Mouse (Mus musculus): Measurements from ENCODE around the gene Klrb1f. TPM values are rescaled to one million over a fixed set of nuclear protein-coding genes. Genes with fewer than 3 reads are reported as not detected.
A peak's percentile ranks its signal among the peaks of the same experiment; 100 is the strongest.

Gene Klrb1f
- polyA plus RNA-seq, 1 experiment from 2014 or later: not detected

DNA sequence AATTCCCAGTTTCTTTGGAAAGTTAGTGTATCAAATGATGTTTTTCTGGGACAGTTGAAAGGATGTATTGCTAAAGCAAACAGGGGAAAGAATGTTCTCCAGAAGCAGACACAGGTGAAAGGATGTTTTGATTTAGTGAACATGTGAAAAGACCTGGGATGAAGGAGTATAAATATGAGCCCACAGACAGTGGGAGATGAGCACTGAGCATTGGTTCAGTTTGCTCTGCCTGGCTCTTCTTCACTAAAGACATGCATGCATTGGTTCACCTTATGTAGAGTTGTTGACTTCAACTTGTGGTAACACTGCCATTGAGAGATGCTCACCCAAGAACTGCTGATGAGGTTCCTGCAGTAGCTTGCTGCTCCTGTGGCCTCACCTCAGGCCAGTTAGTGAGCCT lies 9.4 kb upstream of the Klrb1f start:
- Histone ChIP-seq H3K36me3 (ENCODE audit: control insufficient read depth, insufficient read depth, low read length) (no peaks in the 10 kb centered on the region), H3K9ac (ENCODE audit: low read length) (no peak overlapping the region), H3K9me3 (ENCODE audit: control insufficient read depth, low read length) (no peaks in the 10 kb centered on the region), H3K27ac (ENCODE audit: low read depth, low read length) (no peak overlapping the region), H3K4me3 (ENCODE audit: low read depth, low read length) (no peak overlapping the region), H3K4me2 (ENCODE audit: low read depth, low read length, severe bottlenecking) (no peak overlapping the region), H3K27me3 (ENCODE audit: control insufficient read depth, insufficient read depth, low read length) (no peaks in the 10 kb centered on the region), H3K4me1 (replicated peaks; ENCODE audit: control insufficient read depth, insufficient read depth, low read length) (no peaks in the 10 kb centered on the region)
- no peak for DNase-seq (ENCODE audit: low spot score)
- ATAC-seq (replicated peaks; ENCODE audit: low FRiP score): no peak

DNA sequence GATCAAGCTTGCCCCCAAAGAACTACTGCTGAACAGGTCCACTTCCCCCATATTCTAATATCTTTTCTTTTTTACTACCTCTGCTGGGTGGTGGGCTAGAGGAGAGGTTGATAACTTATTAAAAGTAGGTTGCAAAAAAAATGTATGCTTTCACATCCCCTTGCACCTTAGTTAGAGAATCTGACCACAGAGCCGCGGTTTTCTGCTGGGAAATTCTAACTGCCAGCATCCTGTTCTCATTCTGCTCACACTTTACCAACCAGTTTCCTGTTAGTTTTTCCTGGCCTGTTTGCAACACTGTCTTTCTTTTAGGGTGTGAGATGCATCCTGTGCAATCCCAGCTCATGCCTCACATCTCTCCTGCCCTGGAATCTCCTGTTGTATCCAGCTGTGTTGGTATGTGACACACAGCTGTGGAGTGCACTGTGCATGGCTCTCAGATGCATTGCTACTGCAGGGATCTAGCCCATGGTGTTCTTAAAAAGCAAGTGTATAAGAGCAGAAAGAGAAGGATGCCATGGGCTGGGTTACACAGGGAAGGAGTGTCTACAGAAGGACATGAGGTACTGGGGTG lies 8.7 kb upstream of the Klrb1f start:
- Histone ChIP-seq H3K9ac (ENCODE audit: low read length) (no peak overlapping the region), H3K9me3 (ENCODE audit: control insufficient read depth, low read length) (no peaks in the 10 kb centered on the region), H3K4me2 (ENCODE audit: low read depth, low read length, severe bottlenecking) (no peak overlapping the region), H3K4me1 (replicated peaks; ENCODE audit: control insufficient read depth, insufficient read depth, low read length) (no peaks in the 10 kb centered on the region), H3K36me3 (ENCODE audit: control insufficient read depth, insufficient read depth, low read length) (no peaks in the 10 kb centered on the region), H3K4me3 (ENCODE audit: low read depth, low read length) (no peak overlapping the region), H3K27ac (ENCODE audit: low read depth, low read length) (no peak overlapping the region), H3K27me3 (ENCODE audit: control insufficient read depth, insufficient read depth, low read length) (no peaks in the 10 kb centered on the region)
- DNase-seq (ENCODE audit: low spot score): no peak
- no peak for ATAC-seq (replicated peaks; ENCODE audit: low FRiP score)
- 86% methylated on average over 2 of the region's 2 CpGs for WGBS

DNA sequence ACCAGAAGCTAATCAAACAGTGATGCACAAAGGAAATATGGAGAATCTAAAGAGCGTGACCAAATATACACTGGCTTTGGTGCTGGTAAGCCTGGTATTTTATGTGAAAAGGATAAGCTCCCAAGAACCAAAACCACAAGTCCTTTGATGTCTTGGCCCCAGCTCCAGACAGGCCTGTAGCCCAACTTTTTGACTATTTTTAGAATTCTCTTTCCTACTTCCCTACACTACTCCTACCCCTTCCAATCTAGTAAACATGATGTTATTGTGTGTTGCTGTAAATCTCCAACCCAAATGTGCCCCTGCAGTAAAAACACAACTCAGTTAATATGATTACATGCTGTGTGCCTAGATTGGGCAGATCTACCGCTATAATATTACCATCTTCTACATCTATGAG lies 4.2 kb upstream of the Klrb1f start:
- Histone ChIP-seq H3K4me2 (ENCODE audit: low read depth, low read length, severe bottlenecking) (no peak overlapping the region), H3K4me3 (ENCODE audit: low read depth, low read length) (no peak overlapping the region), H3K27me3 (ENCODE audit: control insufficient read depth, insufficient read depth, low read length) (no peaks in the 10 kb centered on the region), H3K36me3 (ENCODE audit: control insufficient read depth, insufficient read depth, low read length) (no peaks in the 10 kb centered on the region), H3K4me1 (replicated peaks; ENCODE audit: control insufficient read depth, insufficient read depth, low read length) (no peaks in the 10 kb centered on the region), H3K9ac (ENCODE audit: low read length) (no peak overlapping the region), H3K27ac (ENCODE audit: low read depth, low read length) (no peak overlapping the region), H3K9me3 (ENCODE audit: control insufficient read depth, low read length) (no peaks in the 10 kb centered on the region)
- WGBS: 87% methylated on average over 2 of the region's 2 CpGs
- no peak for DNase-seq (ENCODE audit: low spot score)
- ATAC-seq (replicated peaks; ENCODE audit: low FRiP score): no peak

DNA sequence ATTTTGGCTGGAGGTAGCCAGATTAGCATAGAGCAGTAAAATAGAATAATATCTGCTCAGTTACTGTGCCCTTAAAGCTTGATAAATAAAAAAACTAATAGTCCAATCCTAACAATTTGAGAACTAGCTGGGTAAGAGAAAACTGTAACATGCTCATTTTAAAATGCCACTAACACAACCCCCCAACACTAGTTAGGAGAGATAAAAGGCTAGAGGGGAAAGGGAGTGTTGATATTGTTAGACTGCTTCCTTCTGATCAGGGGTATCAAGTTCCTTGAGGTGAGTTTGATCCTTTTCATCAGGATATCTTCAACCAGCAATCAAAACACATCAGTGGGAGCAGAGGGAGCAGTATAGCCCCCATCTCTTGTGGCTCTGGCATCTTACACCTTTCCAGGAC lies 3.2 kb upstream of the Klrb1f start:
- H3K36me3 ChIP-seq (ENCODE audit: control insufficient read depth, insufficient read depth, low read length): no peaks in the 10 kb centered on the region
- no peaks in the 10 kb centered on the region for H3K27me3 ChIP-seq (ENCODE audit: control insufficient read depth, insufficient read depth, low read length)
- H3K4me1 ChIP-seq (replicated peaks; ENCODE audit: control insufficient read depth, insufficient read depth, low read length): no peaks in the 10 kb centered on the region
- H3K9ac ChIP-seq (ENCODE audit: low read length): no peak overlapping the region
- ATAC-seq (replicated peaks; ENCODE audit: low FRiP score) (no peak), DNase-seq (ENCODE audit: low spot score) (no peak)
- H3K4me3 ChIP-seq (ENCODE audit: low read depth, low read length): no peak overlapping the region
- no peaks in the 10 kb centered on the region for H3K9me3 ChIP-seq (ENCODE audit: control insufficient read depth, low read length)
- H3K27ac ChIP-seq (ENCODE audit: low read depth, low read length): no peak overlapping the region
- H3K4me2 ChIP-seq (ENCODE audit: low read depth, low read length, severe bottlenecking): no peak overlapping the region

DNA sequence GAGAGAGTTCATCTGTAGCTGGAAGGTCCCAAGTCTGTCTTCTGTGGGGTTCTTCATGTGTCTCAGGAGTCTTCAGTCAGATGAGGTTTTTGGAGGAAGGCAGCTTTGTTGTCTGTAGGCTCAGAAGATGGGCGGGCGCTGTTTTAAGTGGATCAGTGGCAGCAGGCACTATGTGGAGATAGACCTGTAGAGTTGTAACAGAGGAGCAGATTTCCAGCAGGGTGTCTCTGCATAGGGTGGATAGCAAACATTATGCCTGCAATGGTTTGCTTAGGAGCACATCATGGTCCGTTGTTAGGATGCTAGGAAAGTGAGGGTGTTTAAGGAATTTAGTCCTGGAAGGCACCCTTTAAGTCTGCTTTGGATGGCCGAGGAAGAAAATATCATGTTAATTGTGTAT lies 2.7 kb downstream of the Klrb1f start:
- 38% methylated on average over 4 of the region's 4 CpGs for WGBS
- no peak overlapping the region for H3K4me3 ChIP-seq (ENCODE audit: low read depth, low read length)
- ATAC-seq (replicated peaks; ENCODE audit: low FRiP score): no peak
- H3K9ac ChIP-seq (ENCODE audit: low read length): no peak overlapping the region
- H3K36me3 ChIP-seq (ENCODE audit: control insufficient read depth, insufficient read depth, low read length): no peaks in the 10 kb centered on the region
- H3K4me1 ChIP-seq (replicated peaks; ENCODE audit: control insufficient read depth, insufficient read depth, low read length): no peaks in the 10 kb centered on the region; the same call in 1 of the 2 replicates
- no peak for DNase-seq (ENCODE audit: low spot score)
- H3K4me2 ChIP-seq (ENCODE audit: low read depth, low read length, severe bottlenecking): no peak overlapping the region
- no peaks in the 10 kb centered on the region for H3K9me3 ChIP-seq (ENCODE audit: control insufficient read depth, low read length)
- H3K27ac ChIP-seq (ENCODE audit: low read depth, low read length): no peak overlapping the region
- no peaks in the 10 kb centered on the region for H3K27me3 ChIP-seq (ENCODE audit: control insufficient read depth, insufficient read depth, low read length)

DNA sequence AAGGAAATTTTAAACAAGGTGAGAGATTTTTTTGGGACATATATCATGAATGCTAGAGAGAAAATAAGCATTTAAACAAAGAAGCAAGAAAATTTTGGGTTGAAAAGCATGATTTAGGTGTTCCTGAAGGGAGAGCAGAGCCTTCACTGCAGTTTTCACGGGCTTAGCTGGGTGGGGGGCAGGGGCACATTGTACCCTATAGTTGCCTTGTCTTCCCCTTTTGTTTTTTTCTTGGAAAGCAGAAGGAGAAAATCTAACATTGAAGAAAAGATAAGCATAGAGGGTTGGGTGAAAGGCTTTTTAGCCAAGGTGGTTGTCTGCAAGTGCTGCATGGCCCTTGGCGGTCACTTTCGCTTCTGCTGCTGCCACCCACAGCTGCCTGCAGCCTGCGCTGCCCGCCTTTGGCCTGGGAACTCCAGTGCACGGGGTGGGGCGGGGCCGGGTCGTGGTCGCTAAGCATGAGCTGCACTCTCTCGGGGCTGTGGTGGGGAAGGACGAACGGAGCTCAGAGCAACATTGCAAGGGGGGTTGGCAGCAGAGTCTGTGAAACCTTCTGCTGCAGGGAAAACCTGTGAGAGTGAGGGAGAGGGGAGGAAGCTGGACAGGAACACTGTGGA lies 3.3 kb downstream of the Klrb1f start:
- Histone ChIP-seq H3K27ac (ENCODE audit: low read depth, low read length) (no peak overlapping the region), H3K4me2 (ENCODE audit: low read depth, low read length, severe bottlenecking) (peak overlapping the region; percentile 49), H3K36me3 (ENCODE audit: control insufficient read depth, insufficient read depth, low read length) (no peaks in the 10 kb centered on the region), H3K9ac (ENCODE audit: low read length) (peak overlapping the region; percentile 48; the same call in 1 of the 2 replicates), H3K27me3 (ENCODE audit: control insufficient read depth, insufficient read depth, low read length) (no peaks in the 10 kb centered on the region), H3K9me3 (ENCODE audit: control insufficient read depth, low read length) (no peaks in the 10 kb centered on the region), H3K4me1 (replicated peaks; ENCODE audit: control insufficient read depth, insufficient read depth, low read length) (no peaks in the 10 kb centered on the region; the same call in 1 of the 2 replicates), H3K4me3 (ENCODE audit: low read depth, low read length) (peak overlapping the region; percentile 29)
- under 1% methylated on average over 13 of the region's 13 CpGs for WGBS
- DNase-seq (ENCODE audit: low spot score): peak; percentile 85
- ATAC-seq (replicated peaks; ENCODE audit: low FRiP score): peak; percentile 93

DNA sequence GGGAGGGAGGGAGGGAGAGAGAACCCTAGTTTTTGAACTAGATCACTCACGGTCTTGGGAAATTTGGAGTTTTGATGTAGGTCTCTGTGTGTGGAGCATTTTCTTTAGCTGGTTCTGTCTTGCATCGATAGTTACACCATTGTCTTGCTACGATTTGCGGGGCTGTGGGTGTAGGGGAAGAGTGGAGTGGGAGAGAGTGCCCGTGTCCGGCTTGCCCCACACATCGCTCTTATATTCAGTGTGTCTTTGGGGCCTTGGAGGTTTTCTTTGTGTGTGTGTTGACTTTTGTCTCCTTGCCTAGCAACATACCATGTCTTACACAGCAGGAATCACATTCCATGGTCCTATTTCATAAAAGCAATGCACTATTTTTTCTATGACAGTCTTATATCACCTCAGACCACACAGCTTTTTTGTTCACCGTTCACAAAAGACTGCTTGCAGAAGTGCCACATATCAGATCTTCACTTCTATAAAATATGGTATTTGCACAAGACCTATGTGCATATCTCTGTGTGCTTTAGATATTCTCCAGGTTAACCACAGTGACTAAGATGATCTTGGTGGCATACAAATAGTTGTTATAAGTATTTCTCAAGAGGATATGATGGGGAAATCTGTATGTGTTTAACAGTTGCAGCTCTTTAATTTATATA lies 4.0 kb downstream of the Klrb1f start:
- 4% methylated on average over 8 of the region's 8 CpGs for WGBS
- H3K9ac ChIP-seq (ENCODE audit: low read length): no peak overlapping the region; the same call in 1 of the 2 replicates
- H3K27ac ChIP-seq (ENCODE audit: low read depth, low read length): no peak overlapping the region
- DNase-seq (ENCODE audit: low spot score): peak; percentile 51
- no peaks in the 10 kb centered on the region for H3K9me3 ChIP-seq (ENCODE audit: control insufficient read depth, low read length)
- no peaks in the 10 kb centered on the region for H3K36me3 ChIP-seq (ENCODE audit: control insufficient read depth, insufficient read depth, low read length)
- ATAC-seq (replicated peaks; ENCODE audit: low FRiP score): peak; percentile 62
- H3K27me3 ChIP-seq (ENCODE audit: control insufficient read depth, insufficient read depth, low read length): no peaks in the 10 kb centered on the region
- H3K4me3 ChIP-seq (ENCODE audit: low read depth, low read length): peak overlapping the region; percentile 18; the same call in 1 of the 2 replicates
- peak overlapping the region; percentile 42; the same call in 1 of the 2 replicates for H3K4me2 ChIP-seq (ENCODE audit: low read depth, low read length, severe bottlenecking)
- H3K4me1 ChIP-seq (replicated peaks; ENCODE audit: control insufficient read depth, insufficient read depth, low read length): no peaks in the 10 kb centered on the region; the same call in 1 of the 2 replicates

DNA sequence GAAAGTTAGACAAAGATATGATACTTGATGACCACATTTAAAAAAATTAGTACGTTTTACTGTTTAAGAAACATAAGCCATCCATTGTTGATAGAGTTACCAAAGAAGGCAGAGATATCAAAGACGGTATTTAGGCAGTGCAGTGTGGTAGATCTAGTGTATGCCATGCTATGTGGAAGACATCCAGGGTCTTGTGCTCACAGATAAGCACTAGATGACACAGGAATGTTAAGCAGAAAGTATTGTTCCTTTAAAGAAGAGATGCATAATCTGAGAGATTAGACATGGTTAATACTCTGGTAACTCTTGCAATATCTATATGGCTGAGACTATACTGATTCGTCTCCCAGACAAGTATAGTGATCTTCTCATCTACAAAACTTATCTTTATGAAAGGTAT lies 5.4 kb downstream of the Klrb1f start:
- H3K4me2 ChIP-seq (ENCODE audit: low read depth, low read length, severe bottlenecking): no peak overlapping the region
- no peak for DNase-seq (ENCODE audit: low spot score)
- H3K36me3 ChIP-seq (ENCODE audit: control insufficient read depth, insufficient read depth, low read length): no peaks in the 10 kb centered on the region
- 84% methylated on average over 3 of the region's 3 CpGs for WGBS
- H3K4me3 ChIP-seq (ENCODE audit: low read depth, low read length): no peak overlapping the region
- H3K9ac ChIP-seq (ENCODE audit: low read length): no peak overlapping the region
- H3K4me1 ChIP-seq (replicated peaks; ENCODE audit: control insufficient read depth, insufficient read depth, low read length): no peaks in the 10 kb centered on the region; the same call in 1 of the 2 replicates
- H3K9me3 ChIP-seq (ENCODE audit: control insufficient read depth, low read length): no peaks in the 10 kb centered on the region
- ATAC-seq (replicated peaks; ENCODE audit: low FRiP score): no peak
- no peak overlapping the region for H3K27ac ChIP-seq (ENCODE audit: low read depth, low read length)
- no peaks in the 10 kb centered on the region for H3K27me3 ChIP-seq (ENCODE audit: control insufficient read depth, insufficient read depth, low read length)
